Mouse (Mus musculus) spleen, adult 12 weeks (tissue): ENCODE data around the gene Rhof.

Experiments used
- DNase-seq: peaks from one replicate; pipeline ENCODE4 v3.0.0; 2022; ENCODE audit warnings: low spot score

Gene Rhof

DNA sequence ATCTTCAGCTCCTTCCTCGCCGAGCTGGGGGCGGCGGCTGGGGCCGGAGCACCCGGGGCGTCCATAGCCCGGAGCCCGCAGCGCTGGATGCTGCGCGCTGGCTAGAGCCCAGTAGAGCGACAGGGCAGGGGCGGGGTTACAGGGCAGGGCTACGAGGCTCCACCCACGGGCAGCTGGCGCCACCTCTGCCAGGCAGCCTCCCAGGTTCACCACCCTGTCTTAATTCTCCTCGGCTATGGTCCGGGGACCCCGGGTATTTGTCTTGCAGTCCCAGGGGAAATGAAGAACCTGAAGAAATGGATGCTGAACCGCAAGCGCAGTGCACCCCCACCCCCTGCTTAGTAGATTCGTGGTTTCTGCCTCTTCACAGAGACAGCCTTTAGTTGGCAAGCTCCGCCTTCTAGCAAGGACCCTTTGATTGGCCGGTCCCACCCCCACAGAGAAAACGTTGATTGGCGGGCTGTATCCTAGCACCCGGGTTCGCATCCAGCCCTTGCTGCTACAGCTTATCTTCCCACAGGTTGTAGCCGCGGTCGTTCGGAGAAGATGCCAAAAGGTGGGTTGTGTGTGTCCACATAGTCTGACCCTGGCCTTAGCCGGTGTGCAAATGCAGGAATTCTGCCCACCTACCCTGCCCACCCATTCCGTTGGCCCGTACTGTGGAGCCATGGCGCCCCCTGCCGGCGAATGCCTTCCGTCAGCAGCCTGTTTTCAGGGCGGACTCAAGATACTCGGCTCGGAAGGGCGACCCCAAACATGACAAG, at the start of gene Rhof:
Rhof (minus strand) TSS at position 385 of the 764 bp plus-strand sequence.
- peak; percentile 89 for DNase-seq

DNA sequence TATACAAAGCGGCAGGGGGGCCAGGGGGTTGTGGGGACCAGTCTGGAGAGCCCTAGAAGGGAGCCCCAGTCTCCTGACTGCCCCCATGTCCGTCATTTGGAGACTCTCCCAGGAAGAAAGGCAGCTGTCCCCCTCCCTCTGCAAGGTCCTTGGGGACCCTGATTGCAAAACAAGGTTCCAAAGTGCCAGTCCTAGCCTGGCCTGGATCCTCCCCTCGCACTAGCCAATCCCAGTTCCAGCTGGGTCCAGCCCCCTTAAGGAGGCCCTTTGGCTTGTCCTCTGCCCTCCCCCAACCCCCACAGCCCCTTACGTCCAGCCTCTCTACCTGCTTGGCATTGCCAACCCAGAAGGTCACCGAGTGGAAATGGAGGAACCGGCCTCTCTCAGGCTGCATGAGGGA, 49.0 kb upstream of the Rhof start:
- DNase-seq, result no peak

DNA sequence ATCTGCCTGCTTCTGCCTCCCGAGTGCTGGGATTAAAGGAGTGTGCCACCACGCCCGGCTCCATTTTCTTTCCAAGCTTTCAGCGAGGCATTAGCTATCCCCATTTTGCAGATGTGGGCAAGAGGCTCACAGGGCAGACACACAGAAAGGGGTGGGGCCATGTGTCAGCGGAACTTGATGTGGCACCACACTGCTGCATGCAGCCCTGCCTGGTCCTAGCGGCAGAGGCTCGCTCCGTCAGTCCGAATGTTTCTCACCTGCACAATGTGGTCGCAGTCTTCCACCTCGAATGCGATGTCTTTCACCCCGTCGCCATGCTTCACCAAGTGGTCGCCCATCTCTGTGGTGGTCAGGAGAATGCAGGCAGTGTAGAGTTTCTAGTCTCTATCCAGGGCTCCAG, 47.9 kb upstream of the Rhof start:
- DNase-seq, result no peak

DNA sequence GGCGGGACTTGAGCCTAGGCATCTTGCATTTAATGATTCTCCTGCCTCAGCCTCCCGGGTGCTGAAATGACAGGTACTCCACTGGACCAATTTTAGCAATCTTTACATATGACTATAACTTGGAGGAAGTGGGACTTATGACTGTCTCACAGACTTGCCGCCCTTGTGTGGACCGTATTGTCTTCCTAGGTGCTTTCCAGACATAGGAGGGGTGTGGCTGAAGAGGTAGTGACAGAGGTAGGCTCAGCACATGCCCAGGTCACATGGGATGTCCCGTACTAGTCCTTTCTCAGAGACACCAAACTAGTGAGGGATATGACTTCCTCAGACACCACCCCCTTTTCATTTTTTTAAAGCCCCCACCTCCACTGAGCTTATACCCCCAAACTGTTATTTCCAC, 46.3 kb upstream of the Rhof start:
- DNase-seq, result no peak

DNA sequence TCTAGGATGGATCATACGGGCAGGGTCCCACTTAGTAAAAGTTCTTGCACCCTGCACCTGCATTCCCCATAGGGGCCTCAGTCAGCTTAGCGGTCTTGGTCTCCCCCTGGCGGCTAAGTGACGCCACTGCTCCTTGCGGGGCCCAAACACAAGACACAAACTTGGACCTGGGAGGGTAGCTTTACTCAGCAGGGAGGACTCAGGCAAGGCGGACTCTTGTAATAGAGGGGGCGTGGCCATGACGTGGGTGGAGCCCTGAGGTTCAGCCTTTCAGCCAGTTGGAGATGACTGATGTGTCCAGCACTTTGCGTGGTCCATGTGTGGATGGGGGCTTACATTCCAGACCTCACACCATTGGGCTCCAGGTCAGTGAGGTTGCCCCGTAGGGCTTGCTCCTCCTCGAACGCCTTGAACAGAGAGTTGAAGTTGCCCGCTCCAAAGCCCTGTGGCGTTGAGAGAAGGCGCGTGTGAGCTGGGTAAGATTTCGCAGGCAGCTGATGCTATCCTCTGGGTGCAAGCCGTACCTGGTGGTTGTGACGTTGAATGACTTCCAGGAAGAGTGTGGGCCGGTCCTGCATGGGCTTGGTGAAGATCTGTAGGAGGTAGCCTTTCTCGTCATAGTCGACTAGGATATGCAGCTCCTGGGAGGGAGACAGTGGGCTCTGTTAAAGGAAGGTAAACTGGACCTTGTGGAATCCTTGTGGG, 39.3 kb upstream of the Rhof start:
- peak; percentile 77 for DNase-seq

DNA sequence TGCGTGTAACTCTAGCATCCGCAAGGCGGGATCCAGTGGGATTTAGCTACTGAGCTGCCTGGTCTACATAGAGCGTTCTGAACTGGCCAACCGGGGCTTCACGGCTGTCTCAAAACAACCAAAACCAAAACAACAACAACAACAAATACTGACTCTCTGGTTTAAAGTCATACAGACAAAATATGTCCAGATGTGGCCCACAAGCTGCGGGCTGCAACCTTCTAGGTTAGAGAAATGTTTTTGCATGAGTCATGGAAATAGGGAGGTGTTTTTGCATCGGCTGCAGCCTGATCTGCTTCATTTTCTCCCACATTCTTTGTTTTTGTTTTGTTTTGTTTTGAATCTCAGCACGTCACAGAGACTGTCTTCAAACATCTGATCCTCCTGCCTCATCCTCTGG, 37.9 kb upstream of the Rhof start:
- no peak for DNase-seq

DNA sequence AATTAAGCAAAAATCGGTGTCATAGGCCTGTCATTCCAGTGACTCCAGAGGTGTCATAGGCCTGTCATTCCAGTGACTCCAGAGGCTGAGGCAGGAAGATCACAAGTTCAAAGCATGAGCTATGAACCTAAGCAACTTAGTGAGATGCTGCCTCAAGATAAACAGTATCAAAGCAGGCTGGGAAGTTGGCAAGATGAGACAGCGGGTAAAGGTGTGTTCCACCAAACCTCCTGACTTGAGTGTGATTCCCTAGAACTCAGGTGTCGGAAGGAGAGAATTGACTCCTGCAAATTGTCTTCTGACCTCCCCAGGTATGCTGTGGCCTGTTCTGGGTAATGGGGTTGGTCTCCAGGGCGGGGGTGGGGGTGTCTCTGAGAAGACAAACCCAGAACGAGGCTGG, 36.8 kb upstream of the Rhof start, which contains the start of gene Psmd9:
Psmd9 (plus strand) TSS at position 130 of the 400 bp plus-strand sequence.
- no peak for DNase-seq

DNA sequence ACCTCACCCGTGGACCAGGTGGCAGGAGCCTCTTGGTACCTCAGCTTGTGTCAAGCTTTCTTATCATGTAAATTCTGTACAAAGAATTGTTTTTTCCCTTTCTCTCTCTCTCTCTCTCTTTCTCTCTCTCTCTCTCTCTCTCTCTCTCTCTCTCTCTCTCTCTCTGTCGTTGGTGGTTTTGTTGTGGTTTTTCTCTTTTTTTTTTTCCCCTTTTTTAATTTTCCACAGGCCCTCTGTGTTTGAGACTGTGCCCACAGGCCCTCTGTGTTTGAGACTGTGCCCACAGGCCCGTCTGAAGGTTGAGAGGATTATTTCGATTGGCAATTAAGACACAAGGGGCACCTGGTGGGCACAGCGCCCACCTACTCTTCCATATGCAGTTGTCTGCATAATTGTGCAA, 35.1 kb upstream of the Rhof start:
- no peak for DNase-seq

DNA sequence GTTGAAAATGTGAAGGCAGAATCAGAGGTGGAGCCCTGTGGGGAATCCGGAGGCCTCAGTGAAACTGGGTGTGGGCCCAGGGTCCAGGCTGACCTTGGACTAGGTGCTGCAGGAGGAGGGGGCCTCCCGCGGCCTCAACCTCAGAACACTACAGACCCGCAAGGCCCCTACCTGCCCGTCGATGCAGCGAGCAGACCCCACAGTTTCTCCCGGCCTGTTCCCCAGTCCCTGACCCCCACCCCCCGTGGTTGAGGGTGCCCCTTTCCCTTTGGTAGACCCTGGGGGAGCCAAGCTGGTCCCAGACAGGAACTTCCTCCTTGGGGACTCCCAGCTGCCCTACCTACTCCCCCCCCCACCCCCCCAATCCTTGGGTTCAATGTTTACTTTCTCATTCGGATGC, 33.9 kb upstream of the Rhof start:
- no peak for DNase-seq

DNA sequence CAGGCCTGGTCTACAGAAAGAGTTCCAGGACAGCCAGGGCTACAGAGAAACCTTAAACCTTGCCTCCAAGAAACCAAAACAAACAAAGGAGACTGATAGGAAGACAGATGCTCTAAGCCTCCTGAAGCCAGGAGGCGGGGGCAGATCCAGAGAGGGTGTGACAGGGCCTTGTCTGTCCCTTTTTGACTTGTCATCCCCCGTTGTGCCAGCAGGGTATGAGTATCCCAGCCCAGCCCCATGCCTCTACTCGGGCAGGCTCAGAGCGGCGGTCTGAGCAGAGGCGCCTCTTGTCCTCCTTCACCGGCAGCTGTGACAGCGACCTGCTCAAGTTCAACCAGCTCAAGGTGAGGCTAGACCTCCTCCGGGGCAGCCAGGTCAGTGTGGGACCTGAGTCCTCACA, 30.4 kb upstream of the Rhof start:
- DNase-seq, result no peak

DNA sequence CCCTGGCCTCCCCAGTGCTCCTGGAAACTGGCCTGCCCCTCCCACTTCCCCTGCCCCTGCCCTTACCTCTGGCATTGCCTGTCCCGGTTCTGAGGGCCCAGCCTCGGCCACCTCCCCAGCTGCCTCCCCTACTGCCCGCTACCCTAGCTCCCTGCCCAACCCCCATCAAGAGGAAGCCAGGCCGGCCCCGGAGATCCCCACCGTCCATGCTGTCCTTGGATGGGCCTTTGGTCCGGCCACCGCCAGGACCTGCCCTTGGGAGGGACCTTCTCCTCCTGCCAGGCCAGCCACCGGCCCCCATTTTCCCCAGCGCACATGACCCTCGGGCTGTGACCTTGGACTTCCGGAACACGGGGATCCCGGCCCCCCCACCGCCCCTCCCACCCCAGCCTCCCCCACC, 27.8 kb upstream of the Rhof start:
- DNase-seq, result no peak

DNA sequence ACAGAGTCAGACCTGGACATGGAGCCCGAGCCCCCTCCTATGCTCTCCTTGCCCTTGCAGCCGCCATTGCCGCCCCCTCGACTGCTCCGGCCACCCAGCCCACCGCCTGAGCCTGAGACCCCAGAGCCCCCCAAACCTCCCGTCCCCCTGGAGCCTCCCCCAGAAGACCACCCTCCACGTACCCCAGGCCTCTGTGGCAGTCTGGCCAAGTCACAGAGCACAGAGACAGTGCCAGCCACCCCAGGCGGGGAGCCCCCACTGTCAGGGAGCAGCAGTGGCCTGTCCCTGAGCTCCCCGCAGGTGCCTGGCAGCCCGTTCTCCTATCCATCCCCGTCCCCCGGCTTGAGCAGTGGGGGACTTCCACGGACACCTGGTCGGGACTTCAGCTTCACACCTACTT, 27.4 kb upstream of the Rhof start:
- DNase-seq, result no peak

DNA sequence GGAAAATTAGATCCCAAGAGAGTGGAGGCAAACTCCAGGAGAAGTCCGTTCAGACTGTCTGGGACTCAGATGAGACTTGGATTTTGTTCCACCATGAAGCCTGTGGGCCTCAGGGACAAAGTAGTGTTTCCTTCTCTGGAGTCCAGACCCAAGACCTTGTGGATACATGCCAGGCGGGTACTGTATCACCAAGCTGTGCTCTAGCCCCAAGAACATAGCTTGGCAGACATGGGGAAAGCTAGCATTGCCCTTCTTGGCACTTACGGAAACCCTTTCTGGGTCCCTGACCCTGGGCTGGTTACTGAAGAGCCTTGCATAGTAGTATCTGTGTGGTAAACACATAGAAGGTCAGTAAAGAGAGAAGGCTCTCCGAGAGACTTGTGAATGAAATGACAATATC, 27.0 kb upstream of the Rhof start:
- no peak for DNase-seq

DNA sequence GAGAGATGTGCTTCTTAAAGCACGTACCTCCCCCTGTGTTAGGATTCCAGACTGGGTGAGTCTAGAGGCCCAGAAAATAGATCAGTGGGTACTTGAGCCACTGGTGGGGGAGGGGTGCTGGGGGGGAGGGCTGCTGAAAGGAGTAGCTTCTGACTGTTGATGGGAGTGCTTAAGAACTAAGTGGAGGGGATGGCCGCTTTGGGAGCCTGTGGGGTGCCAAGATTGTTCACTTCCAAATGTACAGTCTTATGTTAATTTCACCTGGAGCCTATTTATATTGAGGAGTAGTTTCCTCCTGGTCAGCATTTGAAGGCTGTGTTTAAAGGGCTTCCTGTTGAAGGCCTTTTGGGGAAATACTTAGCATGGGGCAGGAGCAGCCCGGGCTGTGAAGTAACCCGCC, 25.5 kb upstream of the Rhof start:
- no peak for DNase-seq

DNA sequence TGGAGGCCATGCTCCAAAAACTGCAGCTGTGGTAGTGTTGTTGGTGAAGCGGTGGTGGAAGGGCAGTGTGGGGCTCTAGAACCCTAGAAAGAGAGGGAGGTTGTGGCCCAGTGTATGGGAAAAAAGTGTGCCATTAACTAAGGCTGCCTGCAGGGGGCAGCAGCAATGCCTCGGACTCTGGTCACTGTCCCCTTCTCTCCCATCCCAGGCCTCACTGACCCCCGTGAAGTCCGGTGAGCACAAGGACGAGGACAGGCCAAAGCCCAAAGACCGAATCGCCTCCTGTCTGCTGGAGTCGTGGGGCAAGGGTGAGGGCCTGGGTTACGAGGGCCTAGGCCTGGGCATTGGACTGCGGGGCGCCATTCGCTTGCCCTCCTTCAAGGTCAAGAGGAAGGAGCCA, 24.3 kb upstream of the Rhof start:
- no peak for DNase-seq

DNA sequence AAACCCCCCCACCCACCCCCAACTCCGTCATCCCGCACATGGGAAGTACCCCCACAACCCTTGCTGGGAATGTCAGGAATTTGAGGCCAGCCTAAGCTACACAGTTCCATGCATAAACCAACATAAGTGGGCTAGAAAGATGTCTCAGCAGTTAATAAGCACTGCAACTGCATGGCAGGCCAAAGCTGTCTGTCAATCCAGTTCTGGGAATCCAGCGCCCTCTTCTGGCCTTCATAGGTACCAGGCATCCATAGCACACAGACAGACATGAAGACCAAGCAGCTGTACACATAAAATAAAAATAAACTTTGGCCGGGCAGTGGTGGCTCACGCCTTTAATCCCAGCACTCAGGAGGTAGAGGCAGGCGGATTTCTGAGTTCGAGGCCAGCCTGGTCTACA, 22.9 kb upstream of the Rhof start:
- peak; percentile 65 for DNase-seq

DNA sequence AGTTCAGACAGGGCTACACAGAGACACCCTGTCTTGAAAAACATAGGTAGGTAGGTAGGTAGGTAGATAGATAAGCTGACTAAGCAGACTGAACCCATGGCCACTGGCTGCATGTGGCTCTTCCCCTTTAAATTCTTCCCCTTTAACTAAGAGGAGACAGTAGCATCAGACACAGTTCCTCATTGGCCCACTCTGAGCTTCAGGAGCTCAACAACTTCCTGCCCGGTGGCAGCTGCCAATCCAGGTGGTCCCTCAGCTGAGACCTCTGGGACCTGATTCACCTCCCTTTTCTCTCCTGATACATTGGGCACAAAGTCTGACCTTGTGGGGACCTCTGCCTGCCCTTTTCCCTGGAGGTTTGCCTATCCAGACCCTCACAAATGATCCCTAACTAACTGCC, 20.4 kb upstream of the Rhof start:
- no peak for DNase-seq

DNA sequence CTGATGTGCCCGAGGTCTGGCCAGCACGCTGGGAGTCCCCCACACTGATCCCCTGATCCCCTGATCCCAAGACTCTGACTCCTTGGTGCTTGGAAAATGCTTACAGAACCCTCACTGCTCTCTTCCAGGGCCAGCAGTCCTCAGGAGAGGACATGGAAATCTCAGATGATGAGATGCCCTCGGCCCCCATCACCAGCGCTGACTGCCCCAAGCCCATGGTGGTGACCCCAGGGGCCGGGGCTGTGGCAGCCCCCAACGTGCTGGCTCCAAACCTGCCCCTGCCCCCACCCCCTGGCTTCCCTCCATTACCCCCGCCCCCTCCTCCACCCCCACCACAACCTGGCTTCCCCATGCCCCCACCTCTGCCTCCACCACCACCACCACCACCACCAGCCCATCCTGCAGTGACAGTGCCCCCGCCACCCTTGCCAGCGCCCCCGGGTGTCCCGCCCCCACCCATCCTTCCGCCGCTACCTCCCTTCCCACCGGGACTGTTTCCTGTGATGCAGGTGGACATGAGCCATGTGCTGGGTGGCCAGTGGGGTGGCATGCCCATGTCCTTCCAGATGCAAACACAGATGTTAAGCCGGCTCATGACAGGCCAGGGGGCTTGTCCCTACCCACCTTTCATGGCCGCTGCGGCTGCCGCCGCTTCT, 19.3 kb upstream of the Rhof start:
- DNase-seq, result no peak

DNA sequence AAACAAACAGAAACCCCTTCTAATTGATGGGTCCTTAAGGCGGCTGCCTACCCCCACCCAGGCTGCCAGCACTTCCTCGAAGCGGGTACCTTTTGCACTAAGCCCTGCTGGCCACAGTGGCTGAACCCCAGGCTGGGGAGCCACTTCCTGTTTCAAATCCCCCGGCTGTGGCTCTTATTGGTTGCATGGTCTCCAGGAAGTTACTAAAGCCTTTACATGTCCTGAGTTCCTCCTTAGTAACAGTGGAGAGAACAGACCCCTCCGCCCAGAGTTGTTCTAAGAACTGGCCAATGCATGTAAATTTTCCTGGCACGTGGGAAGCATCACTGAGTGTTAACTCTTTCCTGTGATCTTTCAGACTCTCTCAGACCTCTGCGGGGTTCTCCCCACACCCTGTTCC, 18.6 kb upstream of the Rhof start:
- peak; percentile 59 for DNase-seq

DNA sequence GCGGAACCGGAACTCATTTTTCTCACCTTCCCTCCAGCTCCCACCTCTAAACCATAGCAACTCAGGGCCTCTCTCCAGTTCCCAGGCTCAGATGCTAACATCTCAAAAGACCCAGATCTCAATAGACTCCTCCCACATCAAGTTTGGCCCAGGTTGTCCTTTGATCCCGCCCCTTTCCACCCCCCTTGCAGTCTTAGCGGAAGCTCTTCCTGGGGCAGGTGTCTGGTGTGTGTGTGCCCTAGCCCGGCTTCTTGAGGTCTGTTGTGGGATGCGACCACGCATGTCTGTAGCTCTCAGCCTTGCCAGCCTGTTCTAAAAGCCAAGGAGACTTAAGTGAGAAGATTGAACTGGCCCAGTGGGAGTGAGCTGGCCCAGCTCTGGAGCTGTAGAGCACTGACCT, 18.1 kb upstream of the Rhof start:
- peak; percentile 55 for DNase-seq

DNA sequence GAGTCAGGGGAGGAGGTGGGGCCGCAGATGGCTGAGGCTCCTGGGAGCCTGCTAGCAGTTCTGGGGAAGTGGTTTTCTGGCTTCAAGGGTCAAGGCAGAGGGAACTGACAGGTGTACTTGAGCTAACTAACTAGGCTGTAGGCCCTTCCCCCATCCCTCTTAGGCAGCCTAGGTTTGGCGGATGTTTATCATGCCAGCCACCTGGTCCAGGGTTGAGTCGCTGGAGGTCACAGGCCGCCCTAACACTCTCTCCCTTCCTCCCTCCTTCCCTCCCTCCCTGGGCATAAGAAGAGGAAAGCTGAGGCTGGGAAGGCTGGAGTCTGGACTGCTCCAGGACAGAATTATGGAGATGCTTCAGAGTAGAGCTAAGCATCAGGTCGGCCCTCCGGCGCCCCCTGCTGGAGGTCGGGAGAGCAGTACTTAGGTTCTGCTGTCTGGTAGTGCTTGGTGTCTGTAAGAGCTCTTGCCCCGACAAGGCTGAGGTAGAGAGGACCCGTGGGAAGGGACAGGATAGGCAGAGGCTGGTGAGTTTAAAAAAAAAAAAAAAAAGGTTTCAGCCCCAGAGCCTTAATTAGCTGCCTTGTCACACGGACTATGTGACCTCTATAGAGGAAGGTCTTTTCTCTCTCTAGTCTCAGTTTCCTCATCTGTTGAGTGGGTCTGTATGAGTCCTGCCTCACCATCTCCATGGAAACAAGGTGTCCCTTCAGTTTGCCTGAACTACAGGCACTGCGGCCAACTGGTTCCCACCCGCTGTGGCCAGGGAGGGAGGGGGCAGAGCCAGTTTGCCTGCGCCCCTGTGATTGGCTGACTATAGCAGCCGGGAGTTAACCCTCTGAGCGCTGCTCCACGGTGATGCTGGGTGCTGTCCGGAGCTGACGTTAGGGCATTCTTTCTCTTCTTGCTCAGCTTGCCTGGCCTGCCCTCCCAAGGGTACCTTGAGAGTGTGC, 17.2 kb upstream of the Rhof start:
- DNase-seq, result peak; percentile 85

DNA sequence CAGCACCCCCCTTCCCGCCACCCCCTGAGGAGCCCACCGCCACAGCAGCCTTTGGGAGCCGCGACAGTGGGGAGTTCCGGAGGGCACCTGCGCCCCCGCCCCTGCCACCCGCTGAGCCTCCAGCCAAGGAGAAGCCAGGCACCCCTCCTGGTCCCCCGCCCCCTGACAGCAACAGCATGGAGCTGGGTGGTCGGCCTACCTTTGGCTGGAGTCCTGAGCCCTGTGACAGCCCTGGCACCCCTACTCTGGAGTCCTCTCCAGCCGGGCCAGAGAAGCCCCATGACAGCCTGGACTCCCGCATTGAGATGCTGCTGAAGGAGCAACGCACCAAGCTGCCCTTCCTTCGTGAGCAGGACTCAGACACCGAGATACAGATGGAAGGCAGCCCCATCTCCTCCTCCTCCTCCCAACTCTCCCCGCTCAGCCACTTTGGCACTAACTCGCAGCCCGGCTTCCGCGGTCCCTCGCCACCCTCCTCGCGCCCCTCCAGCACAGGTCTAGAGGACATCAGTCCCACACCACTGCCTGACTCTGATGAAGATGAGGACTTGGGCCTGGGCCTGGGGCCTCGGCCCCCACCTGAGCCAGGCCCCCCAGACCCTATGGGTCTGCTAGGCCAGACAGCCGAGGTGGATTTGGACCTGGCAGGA, 15.7 kb upstream of the Rhof start:
- no peak for DNase-seq
